Mouse (Mus musculus) C2C12 (cell line): ENCODE data around the gene Vil1. TPM values are rescaled to one million over a fixed set of nuclear protein-coding genes. Genes with fewer than 3 reads are reported as not detected.

Experiments
- H3K27me3 ChIP-seq: one replicate; pipeline ENCODE4 v1.6.1; 2011; ENCODE audit not compliant: control insufficient read depth, insufficient read depth, insufficient read length
- H3K36me3 ChIP-seq: one replicate; pipeline ENCODE4 v1.6.1; 2011; ENCODE audit not compliant: control insufficient read depth, insufficient read depth
- H3K4me3 ChIP-seq: one replicate; pipeline ENCODE4 v1.5.1; 2011; ENCODE audit warnings: mild to moderate bottlenecking, control low read depth; ENCODE audit not compliant: poor library complexity, insufficient read depth, severe bottlenecking
- H3K79me2 ChIP-seq: one replicate; pipeline ENCODE4 v1.6.1; 2011; ENCODE audit not compliant: control insufficient read depth, insufficient read depth
- H3K79me3 ChIP-seq: one replicate; pipeline ENCODE4 v1.6.1; 2011; ENCODE audit warnings: low read depth, control low read depth
- H3ac ChIP-seq: one replicate; pipeline ENCODE3; 2011; ENCODE audit warnings: low read depth; ENCODE audit not compliant: control insufficient read depth, insufficient read length
- CEBPB ChIP-seq: IDR thresholded peaks from one replicate; pipeline ENCODE4 v1.6.1; 2011; ENCODE audit warnings: low read depth, mild to moderate bottlenecking, control low read depth, moderate library complexity
- CTCF ChIP-seq: IDR thresholded peaks from one replicate; pipeline ENCODE4 v1.5.1; 2011; ENCODE audit not compliant: control insufficient read depth, insufficient read depth, insufficient read length
- FOSL1 ChIP-seq: IDR thresholded peaks from one replicate; pipeline ENCODE4 v1.8.0; 2011; ENCODE audit warnings: mild to moderate bottlenecking, low read length; ENCODE audit not compliant: poor library complexity, insufficient read depth, severe bottlenecking
- MAX ChIP-seq: IDR thresholded peaks from one replicate; pipeline ENCODE4 v1.6.1; 2011; ENCODE audit warnings: mild to moderate bottlenecking, control low read depth
- MYOD1 ChIP-seq: IDR thresholded peaks from one replicate; pipeline ENCODE4 v1.6.1; 2011; ENCODE audit warnings: low read depth; ENCODE audit not compliant: control insufficient read depth, insufficient read length
- MYOG ChIP-seq: IDR thresholded peaks from one replicate; pipeline ENCODE4 v1.6.1; 2011; ENCODE audit not compliant: control insufficient read depth, insufficient read length; ENCODE audit errors: extremely low read depth
- USF1 ChIP-seq: IDR thresholded peaks from one replicate; pipeline ENCODE4 v1.6.1; 2011; ENCODE audit warnings: low read depth, mild to moderate bottlenecking, control low read depth, moderate library complexity
- polyA plus RNA-seq: library from polyadenylated mRNA; unstranded; fragments of >200 nt; fragmentation: generic; extraction: Trizol; gene quantifications from one replicate; pipeline ENCODE4 v1.2.1, GENCODE M21; 2012; ENCODE audit warnings: missing spikeins

Gene Vil1
- polyA plus RNA-seq, 1 experiment: 0.02 TPM

- H3K79me2 ChIP-seq: no peaks in the 10 kb centered on the region
- no peak overlapping the region for H3ac ChIP-seq
- no peak overlapping the region for H3K4me3 ChIP-seq
- no peaks in the 10 kb centered on the region for H3K27me3 ChIP-seq
- no peaks in the 10 kb centered on the region for H3K36me3 ChIP-seq
- no peaks in the 10 kb centered on the region for H3K79me3 ChIP-seq
- TF ChIP-seq MAX: no peak
- TF ChIP-seq MYOD1: no peak
- no peak for TF ChIP-seq FOSL1
- no peak for TF ChIP-seq MYOG
- no peak for TF ChIP-seq CEBPB
- TF ChIP-seq USF1: no peak
- no peak for TF ChIP-seq CTCF
These were observed 16.7 kb downstream of the Vil1 start for GRCm38 (mm10) chr1:74425845-74426244.

GRCm38 (mm10) chr1:74433220-74433619 lies 24.0 kb downstream of the Vil1 start:
- Histone ChIP-seq H3K79me2 (no peaks in the 10 kb centered on the region), H3K4me3 (no peak overlapping the region), H3K79me3 (no peaks in the 10 kb centered on the region), H3K27me3 (no peaks in the 10 kb centered on the region), H3ac (no peak overlapping the region), H3K36me3 (peaks cover 20% of the 10 kb centered on the region)
- TF ChIP-seq CEBPB: no peak
- TF ChIP-seq MYOG: no peak
- no peak for TF ChIP-seq MAX
- TF ChIP-seq USF1: no peak
- no peak for TF ChIP-seq MYOD1
- TF ChIP-seq CTCF: no peak

- H3K27me3 ChIP-seq: no peaks in the 10 kb centered on the region
- H3K4me3 ChIP-seq: no peak overlapping the region
- no peak overlapping the region for H3ac ChIP-seq
- peaks cover 34% of the 10 kb centered on the region for H3K36me3 ChIP-seq
- TF ChIP-seq MYOG (no peak), CEBPB (no peak), MYOD1 (no peak), FOSL1 (no peak), USF1 (no peak), MAX (no peak), CTCF (no peak)
- no peaks in the 10 kb centered on the region for H3K79me2 ChIP-seq
- no peaks in the 10 kb centered on the region for H3K79me3 ChIP-seq
These were observed 25.4 kb downstream of the Vil1 start for GRCm38 (mm10) chr1:74434596-74434995.

GRCm38 (mm10) chr1:74435563-74435962 lies 26.4 kb downstream of the Vil1 start:
- Histone ChIP-seq H3ac (no peak overlapping the region), H3K79me3 (no peaks in the 10 kb centered on the region), H3K36me3 (peaks cover 41% of the 10 kb centered on the region), H3K79me2 (no peaks in the 10 kb centered on the region), H3K27me3 (no peaks in the 10 kb centered on the region), H3K4me3 (no peak overlapping the region)
- TF ChIP-seq USF1 (no peak), CTCF (no peak), FOSL1 (no peak), MYOD1 (no peak)

- Histone ChIP-seq H3ac (no peak overlapping the region), H3K27me3 (no peaks in the 10 kb centered on the region), H3K79me2 (no peaks in the 10 kb centered on the region), H3K4me3 (no peak overlapping the region), H3K79me3 (no peaks in the 10 kb centered on the region), H3K36me3 (peaks cover 59% of the 10 kb centered on the region)
- TF ChIP-seq MAX (peak; percentile 59), FOSL1 (peak; percentile 15), USF1 (peak; percentile 100), CTCF (no peak), CEBPB (no peak), MYOG (no peak)
These were observed 28.7 kb downstream of the Vil1 start for GRCm38 (mm10) chr1:74437702-74438427.
